Mouse (Mus musculus) right cerebral cortex, postnatal 10 days (tissue): ENCODE data around the gene 1700011L22Rik.
A peak's percentile ranks its signal among the peaks of the same experiment; 100 is the strongest.

ENCODE experiments used
- DNase-seq, 2 experiments: peaks; one replicate each; pipeline ENCODE4 v3.0.0; 2021; ENCODE audit warnings: low spot score in 2 of 2

The 1700011L22Rik gene

GRCm38 (mm10) chr8:79173606-79174005, 74.8 kb downstream of the 1700011L22Rik start:
- DNase-seq: no peak

- DNase-seq: no peak
These were observed 83.1 kb downstream of the 1700011L22Rik start for GRCm38 (mm10) chr8:79165276-79165675.

- no peak for DNase-seq
These were observed 84.0 kb downstream of the 1700011L22Rik start for GRCm38 (mm10) chr8:79164336-79164735.

GRCm38 (mm10) chr8:79162533-79163308, 85.6 kb downstream of the 1700011L22Rik start:
- DNase-seq: peak; percentile 71 to 75

- DNase-seq: no peak
These were observed 87.1 kb downstream of the 1700011L22Rik start for GRCm38 (mm10) chr8:79161172-79161778.
